16 mouse cellular contexts compared by ENCODE assay signal in genomic region chr2:52779987-52780386, GRCm38 (mm10). TPM values are rescaled to one million over a fixed set of nuclear protein-coding genes. Genes with fewer than 3 reads are reported as not detected.
DNase-seq lines count a peak whose midpoint lies in the region; ATAC-seq and TF ChIP-seq lines count a peak whose summit lies in the region.
"Had no signal": no experiment of that assay in that cellular context is flagged by ENCODE, and none has a peak within 500 bp of the region (broad histone marks: within the 10 kb centered on the region; RNA-seq: fewer than 3 reads in every experiment).

No protein-coding gene starts in this region.

- H3K4me1 ChIP-seq in lung, embryonic 14.5 days (ENCODE audit: insufficient read depth), result 0 out of 2 replicates have a peak, but pooled peaks cover 11% of the 10 kb centered on the region
- H3K4me1 ChIP-seq in lung, adult 2 months (ENCODE audit: control insufficient read depth, insufficient read depth, low read length), result peaks cover 3% of the 10 kb centered on the region
- H3K4me1 ChIP-seq in testis, adult 2 months (ENCODE audit: control insufficient read depth, insufficient read depth, low read length), result peaks cover 5% of the 10 kb centered on the region
- H3K4me1 ChIP-seq in stomach, embryonic 16.5 days (ENCODE audit: control insufficient read depth, insufficient read depth, low read length), result no peaks in the 10 kb centered on the region
- H3K4me1 ChIP-seq: embryonic facial prominence, embryonic 13.5 days; forebrain, embryonic 12.5 days had no signal

- H3K9me3 ChIP-seq in lung, embryonic 14.5 days (ENCODE audit: low read depth, low read length), result no peaks in the 10 kb centered on the region
- H3K9me3 ChIP-seq in stomach, embryonic 16.5 days (replicated peaks; ENCODE audit: control insufficient read depth, low read length), result no peaks in the 10 kb centered on the region
- H3K9me3 ChIP-seq: embryonic facial prominence, embryonic 13.5 days; forebrain, embryonic 12.5 days; G1E; heart, embryonic 12.5 days; hindbrain, embryonic 10.5 days had no signal

- 68% methylated on average over 10 of the region's 10 CpGs for WGBS in lung, embryonic 14.5 days
- 69% methylated on average over 10 of the region's 10 CpGs for WGBS in lung, adult 2 months
- WGBS in stomach, embryonic 16.5 days, result 72% methylated on average over 10 of the region's 10 CpGs

- ATAC-seq in lung, embryonic 14.5 days (ENCODE audit: insufficient read depth), result peak; percentile 28; the same call in 1 of the 2 replicates
- ATAC-seq in stomach, embryonic 16.5 days (ENCODE audit: insufficient read depth, low FRiP score), result no peak
- ATAC-seq: forebrain, embryonic 16.5 days had no signal

- no peak for TF ChIP-seq POLR2A in lung, adult 2 months (IDR thresholded peaks at IDR 0.05; ENCODE audit: borderline replicate concordance, extremely low read depth, low read depth, low read length)
- no peak for TF ChIP-seq POLR2A in testis, adult 2 months (IDR thresholded peaks at IDR 0.05; ENCODE audit: control insufficient read depth, low read depth, low read length)

- peak; percentile 39 for DNase-seq in lung, embryonic 14.5 days
- DNase-seq in lung, adult 2 months, result no peak
- DNase-seq in testis, postnatal 10 days (ENCODE audit: low spot score), result no peak
- DNase-seq in adrenal gland, postnatal 36 days, result no peak
- DNase-seq: cerebellum, adult 18-20 months; cerebellum, adult 9-11 months; cerebellum, postnatal 36 days had no signal

- no peak overlapping the region for H3K4me3 ChIP-seq in lung, embryonic 14.5 days (ENCODE audit: low read depth, low read length)
- H3K4me3 ChIP-seq in lung, adult 2 months (replicated peaks; ENCODE audit: extremely low read depth, low read depth, low read length), result no peak overlapping the region
- peak overlapping the region; percentile 39 for H3K4me3 ChIP-seq in testis, adult 2 months (ENCODE audit: control insufficient read depth, low read depth, low read length)
- no peak overlapping the region for H3K4me3 ChIP-seq in stomach, embryonic 16.5 days (replicated peaks; ENCODE audit: low read length)
- H3K4me3 ChIP-seq: embryonic facial prominence, embryonic 13.5 days; forebrain, embryonic 12.5 days; heart, embryonic 12.5 days; hindbrain, embryonic 10.5 days had no signal

- H3K36me3 ChIP-seq in lung, embryonic 14.5 days (ENCODE audit: insufficient read depth), result no peaks in the 10 kb centered on the region
- no peaks in the 10 kb centered on the region for H3K36me3 ChIP-seq in testis, adult 2 months (ENCODE audit: control insufficient read depth, insufficient read depth, low read length)
- H3K36me3 ChIP-seq in stomach, embryonic 16.5 days (ENCODE audit: control insufficient read depth, insufficient read depth, low read length), result no peaks in the 10 kb centered on the region
- H3K36me3 ChIP-seq: embryonic facial prominence, embryonic 13.5 days; forebrain, embryonic 12.5 days; G1E; heart, embryonic 12.5 days; hindbrain, embryonic 10.5 days had no signal

- no peak overlapping the region for H3K9ac ChIP-seq in lung, embryonic 14.5 days
- H3K9ac ChIP-seq in stomach, embryonic 16.5 days (ENCODE audit: low read length), result no peak overlapping the region
- H3K9ac ChIP-seq: embryonic facial prominence, embryonic 13.5 days; forebrain, embryonic 12.5 days; heart, embryonic 12.5 days; hindbrain, embryonic 14.5 days had no signal

- peak overlapping the region; percentile 30; the same call in 1 of the 2 replicates for H3K27ac ChIP-seq in lung, embryonic 14.5 days (ENCODE audit: low read depth)
- H3K27ac ChIP-seq in testis, adult 2 months (ENCODE audit: control insufficient read depth, insufficient read depth, low read depth, low read length), result no peak overlapping the region
- H3K27ac ChIP-seq in stomach, embryonic 16.5 days (ENCODE audit: low read length), result no peak overlapping the region; the same call in 1 of the 2 replicates
- H3K27ac ChIP-seq: embryonic facial prominence, embryonic 13.5 days; forebrain, embryonic 12.5 days; hindbrain, embryonic 10.5 days; hindbrain, embryonic 14.5 days had no signal

- peak overlapping the region; percentile 31; the same call in 1 of the 2 replicates for H3K4me2 ChIP-seq in lung, embryonic 14.5 days
- H3K4me2 ChIP-seq in stomach, embryonic 16.5 days (ENCODE audit: low read depth, low read length), result peak overlapping the region; percentile 20; the same call in 1 of the 2 replicates
- H3K4me2 ChIP-seq: embryonic facial prominence, embryonic 13.5 days; forebrain, embryonic 12.5 days; heart, embryonic 12.5 days; hindbrain, embryonic 14.5 days had no signal

- H3K27me3 ChIP-seq in lung, embryonic 14.5 days (ENCODE audit: insufficient read depth, low read length), result no peaks in the 10 kb centered on the region
- H3K27me3 ChIP-seq in testis, adult 2 months (ENCODE audit: control insufficient read depth, insufficient read depth, low read length), result no peaks in the 10 kb centered on the region
- H3K27me3 ChIP-seq in stomach, embryonic 16.5 days (ENCODE audit: control insufficient read depth, insufficient read depth, low read length), result no peaks in the 10 kb centered on the region
- H3K27me3 ChIP-seq: embryonic facial prominence, embryonic 13.5 days; heart, embryonic 12.5 days had no signal

- no peak for TF ChIP-seq CTCF in lung, embryonic 14.5 days (IDR thresholded peaks at IDR 0.05; ENCODE audit: low read depth)
- TF ChIP-seq CTCF in lung, adult 2 months (IDR thresholded peaks at IDR 0.05; ENCODE audit: insufficient read depth, low read length), result no peak
- TF ChIP-seq CTCF in testis, adult 2 months (IDR thresholded peaks at IDR 0.05; ENCODE audit: control insufficient read depth, insufficient read depth, insufficient replicate concordance, low read depth, low read length), result no peak

RNA-seq across cellular contexts. Expression of gene Stam2, which starts 37.9 kb away (rescaled TPM):
- 37.1 and 38.2 TPM in 2 replicates for polyA plus RNA-seq in lung, embryonic 14.5 days (2014; fragmentation: Nextera tagmentation; extraction: Ambion mirVana)
- 6.7 and 9.9 TPM in 2 replicates for polyA plus RNA-seq in lung, adult 2 months (2012; rRNA removed)
- polyA plus RNA-seq in testis, adult 2 months (2012; rRNA removed), result 20.5 and 21.2 TPM in 2 replicates
- polyA plus RNA-seq in stomach, embryonic 16.5 days (2015; fragmentation: Nextera tagmentation; extraction: Ambion mirVana), result 37.2 and 42.1 TPM in 2 replicates
- 10 to 100 TPM; 34.5 to 42.8 TPM for total RNA-seq in adrenal gland, postnatal 36 days (2021)
